Mouse (Mus musculus) urinary bladder, adult 18-20 months (tissue): ENCODE results near the gene Drg1.
"Not testable (repeated sequence)": the region's sequence is repeated elsewhere in the genome, so short reads cannot be mapped to it uniquely, and the experiment has no call there.

Experiments
- DNase-seq, 2 experiments: peaks; one replicate each; pipeline ENCODE4 v3.0.0; 2022; ENCODE audit warnings: low spot score in 2 of 2, mixed read lengths in 2 of 2

Gene Drg1

DNA sequence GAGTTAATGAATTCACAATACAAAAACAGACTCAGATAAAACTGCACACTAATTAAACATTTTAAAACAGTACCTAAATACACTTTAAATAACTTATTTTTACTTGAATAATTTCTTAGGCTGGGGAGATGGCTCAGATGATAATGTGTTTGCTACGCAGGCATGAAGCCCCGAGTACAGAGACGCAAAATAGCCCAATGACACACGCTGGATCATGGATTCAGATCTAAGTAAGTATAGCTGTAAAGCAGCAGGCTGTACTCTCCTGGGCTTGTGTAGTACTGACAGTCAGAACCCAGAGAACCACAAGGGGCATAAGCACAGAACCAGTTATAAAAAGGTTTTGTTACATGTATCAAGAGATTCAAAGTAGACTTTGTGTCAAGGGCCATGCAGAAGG lies 99.1 kb downstream of the Drg1 start:
- DNase-seq: not testable (repeated sequence)

GRCm38 (mm10) chr11:3166321-3166720 lies 99.9 kb downstream of the Drg1 start:
- not testable (repeated sequence) for DNase-seq

DNA sequence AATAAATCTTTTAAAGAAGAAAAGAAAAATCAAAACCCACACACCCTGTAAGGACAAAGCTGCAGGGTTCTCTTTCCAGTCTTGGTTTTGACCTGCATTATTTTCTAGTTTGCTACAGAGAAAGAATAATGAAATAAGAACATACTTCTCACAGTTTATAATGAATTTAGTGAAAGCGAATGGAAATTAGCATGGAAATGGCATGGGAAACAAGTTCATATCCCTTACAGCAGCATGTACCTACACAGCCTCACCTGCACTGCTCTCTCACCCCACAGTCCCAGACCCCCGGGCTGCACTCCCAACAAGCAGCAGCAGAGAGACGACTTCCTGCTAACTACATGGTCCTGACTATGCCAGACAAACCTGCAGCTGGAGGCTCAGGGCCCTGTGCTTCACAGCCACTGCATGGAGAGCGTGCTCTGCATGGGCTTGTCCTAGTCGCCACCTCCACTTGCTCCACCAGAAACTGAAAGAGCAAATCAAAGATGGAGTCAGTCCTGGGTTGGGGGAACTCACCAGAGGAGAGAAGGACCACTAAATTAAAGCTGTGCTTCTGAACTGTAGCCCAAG lies 100.9 kb downstream of the Drg1 start:
- DNase-seq: not testable (repeated sequence)

DNA sequence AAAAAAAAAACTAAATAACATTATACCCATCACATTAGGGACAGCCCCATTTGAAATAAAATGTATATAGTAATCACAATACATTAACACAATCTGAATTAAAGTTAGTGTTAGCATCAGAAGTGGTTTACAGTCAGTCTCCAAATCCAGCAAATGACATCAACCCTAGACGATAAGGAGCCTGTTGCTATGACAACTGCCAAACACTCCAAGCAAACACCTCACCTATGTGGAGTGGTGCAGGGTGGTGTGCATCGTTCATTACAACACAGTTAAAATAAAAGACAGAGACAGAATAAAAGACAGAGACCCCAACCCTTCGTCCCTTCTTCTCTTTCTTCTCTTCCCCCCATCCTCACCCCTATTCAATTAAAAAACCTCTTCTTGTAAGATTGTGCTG lies 102.6 kb downstream of the Drg1 start:
- DNase-seq: not testable (repeated sequence)

GRCm38 (mm10) chr11:3163122-3163521 lies 103.1 kb downstream of the Drg1 start:
- DNase-seq: not testable (repeated sequence)

GRCm38 (mm10) chr11:3162236-3162897 lies 103.8 kb downstream of the Drg1 start:
- peak; percentile 79 to 83 for DNase-seq

DNA sequence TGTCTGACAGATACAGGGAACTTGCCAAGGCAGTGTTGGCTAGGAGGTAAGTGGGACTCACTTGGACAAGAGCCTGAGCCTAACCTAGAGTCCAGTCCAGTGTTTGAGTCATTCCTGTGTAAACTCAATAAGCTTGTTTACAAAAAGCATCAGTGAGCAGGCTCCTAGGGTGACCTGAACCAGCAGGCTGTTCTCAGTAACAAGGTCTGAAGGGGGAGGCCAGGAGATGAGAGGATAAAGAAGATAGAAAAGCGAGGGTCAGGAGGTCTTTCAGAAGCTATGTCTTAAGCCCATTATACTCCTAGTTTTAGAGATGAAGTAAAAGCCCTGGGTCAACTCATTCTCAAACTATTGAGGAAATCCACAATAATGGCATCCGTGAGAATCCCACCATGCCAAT lies 104.8 kb downstream of the Drg1 start:
- peak; percentile 80 to 82 for DNase-seq

GRCm38 (mm10) chr11:3158800-3159199 lies 107.4 kb downstream of the Drg1 start:
- not testable (repeated sequence) for DNase-seq

DNA sequence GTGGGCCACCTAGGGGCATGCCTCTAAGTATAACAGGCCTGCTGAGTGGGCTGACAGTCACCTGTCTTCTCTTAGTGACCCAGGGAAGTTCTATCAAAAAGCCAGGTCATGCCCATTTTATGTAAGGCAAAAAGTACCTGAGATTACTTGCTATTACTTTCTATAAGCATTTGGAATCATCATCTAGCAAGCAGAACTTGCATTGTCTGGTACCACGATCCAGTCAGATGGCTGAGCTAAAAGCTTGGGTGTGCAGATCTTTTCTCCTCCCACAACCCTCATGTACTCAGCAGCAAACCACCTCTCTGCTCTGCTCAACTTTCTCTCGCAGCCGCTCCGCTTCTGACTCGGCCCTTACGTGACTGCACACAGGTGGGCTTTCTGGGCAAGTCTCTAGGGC lies 108.2 kb downstream of the Drg1 start:
- peak; percentile 45 to 46 for DNase-seq

DNA sequence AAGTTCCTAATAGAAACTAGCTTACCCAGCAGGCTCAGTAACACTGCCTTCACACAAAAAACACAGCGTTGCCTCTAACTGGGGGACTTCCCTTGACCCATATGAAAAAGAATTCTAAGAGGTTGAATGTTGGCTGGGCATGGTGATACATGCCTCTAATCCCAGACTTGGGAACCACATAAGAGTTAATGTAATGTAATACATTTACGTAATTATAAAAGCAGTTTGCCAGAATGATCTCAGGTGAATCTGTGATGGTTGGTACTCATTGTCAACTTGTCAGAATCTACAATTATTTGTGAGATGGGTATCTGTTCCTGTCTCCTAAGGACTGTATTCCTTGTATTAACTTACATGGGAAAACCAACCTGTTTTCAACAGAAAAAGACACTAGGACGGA lies 109.2 kb downstream of the Drg1 start:
- DNase-seq: not testable (repeated sequence)

DNA sequence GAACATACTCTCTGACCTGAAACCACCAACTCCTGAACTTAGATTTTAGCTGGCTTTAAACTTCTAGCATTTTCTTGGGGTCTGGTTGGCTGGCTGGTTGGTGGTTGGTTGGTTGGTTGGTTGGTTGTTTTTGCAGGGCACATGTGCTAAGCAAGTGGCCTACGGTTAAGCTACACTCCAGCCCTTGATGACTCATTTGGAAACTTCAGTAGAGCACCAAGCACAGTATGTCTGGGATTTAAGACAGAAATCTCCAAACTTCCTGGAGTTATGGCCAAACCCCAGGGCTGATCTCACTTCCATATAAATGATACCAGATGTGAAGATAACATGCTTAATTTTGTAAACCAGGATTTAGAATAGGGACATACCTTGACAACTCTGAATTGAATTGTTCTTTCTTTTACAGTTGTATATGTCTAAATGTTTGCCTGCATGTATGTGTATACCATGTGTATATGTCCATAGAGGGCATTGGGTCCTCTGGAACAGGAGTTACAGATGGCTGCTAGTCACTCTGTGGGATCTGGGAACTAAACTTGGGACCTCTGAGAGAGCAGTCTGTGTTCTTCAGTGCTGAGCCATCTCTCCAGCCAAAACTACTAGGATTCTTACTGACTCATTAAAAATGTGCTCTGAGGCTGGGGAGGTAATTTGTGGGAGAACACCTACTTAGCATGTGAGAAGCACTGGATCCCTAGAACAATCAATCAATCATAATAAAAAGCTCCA lies 112.4 kb downstream of the Drg1 start:
- peak; percentile 79 to 82 for DNase-seq

DNA sequence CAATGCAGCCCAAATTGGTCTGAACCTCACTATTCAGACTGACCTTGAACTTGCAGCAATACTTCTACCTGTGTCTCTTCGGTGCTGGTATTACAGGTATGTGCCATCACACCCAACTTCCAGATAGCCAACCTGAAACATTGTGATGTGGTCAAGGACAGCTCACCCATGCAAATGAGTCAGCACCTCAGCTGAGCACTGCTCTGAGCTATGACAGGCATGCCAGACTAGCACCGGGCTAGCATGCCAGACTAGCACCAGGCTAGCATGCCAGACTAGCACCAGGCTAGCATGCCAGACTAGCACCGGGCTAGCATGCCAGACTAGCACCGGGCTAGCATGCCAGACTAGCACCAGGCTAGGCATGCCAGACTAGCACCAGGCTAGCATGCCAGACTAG lies 114.9 kb downstream of the Drg1 start:
- DNase-seq: peak in 1 of 2 experiments; percentile 37

GRCm38 (mm10) chr11:3150677-3151003 lies 115.6 kb downstream of the Drg1 start:
- not testable (repeated sequence) for DNase-seq

- DNase-seq: peak in 1 of 2 experiments; percentile 53
Observed at GRCm38 (mm10) chr11:3150003-3150676, 116.1 kb downstream of the Drg1 start.

GRCm38 (mm10) chr11:3149471-3149870 lies 116.7 kb downstream of the Drg1 start:
- DNase-seq: not testable (repeated sequence)

DNA sequence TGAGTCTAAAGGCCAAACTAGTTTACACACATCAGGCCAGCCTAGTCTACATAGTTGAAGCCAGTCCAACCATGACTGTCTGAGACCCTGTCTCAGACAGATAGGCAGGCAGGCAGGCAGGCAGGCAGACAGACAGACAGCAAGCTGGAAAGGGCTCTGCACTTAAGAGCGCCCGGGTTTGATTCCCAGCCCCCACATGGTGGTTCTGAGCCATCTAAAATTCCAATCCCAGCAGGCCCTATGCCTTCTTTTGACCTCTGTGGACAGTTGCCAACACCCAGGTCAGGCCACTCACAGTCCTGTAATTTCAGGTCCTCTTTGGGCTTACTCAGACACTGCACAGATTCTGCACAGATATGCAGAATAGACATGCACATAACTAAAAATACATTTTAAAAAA lies 119.4 kb downstream of the Drg1 start:
- DNase-seq: not testable (repeated sequence)

DNA sequence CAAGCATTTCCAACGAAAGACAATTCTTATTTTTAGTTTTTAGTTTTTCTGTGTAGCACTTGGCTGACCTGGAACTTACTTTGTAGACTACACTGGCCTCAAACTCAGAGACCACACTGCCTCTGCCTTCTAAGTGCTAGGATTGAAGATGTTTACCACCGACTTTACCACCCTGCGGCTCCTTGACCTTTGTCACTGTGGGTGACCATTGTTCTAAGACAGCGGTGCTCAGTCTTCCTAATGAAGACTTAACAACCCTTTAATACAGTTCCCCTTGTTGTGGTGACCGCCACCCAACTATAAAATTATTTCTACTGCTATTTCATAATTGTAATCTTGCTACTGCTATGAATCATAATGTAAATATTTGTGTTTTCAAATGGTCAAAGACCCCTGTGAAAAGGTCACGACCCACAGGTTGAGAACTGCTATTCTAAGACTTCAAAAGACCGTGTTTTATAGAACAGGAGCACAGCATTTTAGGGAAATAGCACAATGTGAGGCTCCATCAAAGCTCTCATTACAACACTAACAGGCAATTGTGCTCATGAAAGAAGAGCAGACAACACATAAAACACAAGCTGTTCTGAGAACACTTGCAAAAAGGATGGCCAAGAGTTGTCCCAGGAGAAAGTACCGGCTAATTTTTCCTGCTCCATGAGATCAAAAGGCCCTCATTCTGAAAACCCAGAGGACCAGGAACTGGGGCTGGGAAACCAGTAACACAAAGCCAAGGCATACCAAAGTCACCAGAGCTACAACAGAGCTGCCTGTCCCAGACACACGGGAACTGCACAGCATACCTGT lies 120.7 kb downstream of the Drg1 start:
- not testable (repeated sequence) for DNase-seq

DNA sequence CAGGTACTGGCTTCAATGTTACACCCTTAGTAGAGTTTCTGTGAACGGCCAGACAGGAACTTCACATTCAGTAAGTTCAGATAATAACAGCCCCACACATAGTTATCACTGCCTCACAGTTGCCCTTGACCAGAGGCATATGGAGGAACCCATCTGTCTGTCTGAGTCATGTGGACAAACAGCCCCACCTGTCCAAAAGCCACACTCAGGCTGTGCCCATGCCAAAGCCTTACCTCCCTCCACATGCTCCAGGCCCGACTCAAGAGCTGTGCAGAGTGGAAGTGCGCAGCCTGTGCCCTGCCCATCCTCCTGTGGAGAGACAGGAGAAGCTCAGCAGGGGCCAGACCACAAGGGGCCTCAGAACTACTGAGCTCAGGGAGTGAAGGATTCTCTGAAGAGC lies 122.2 kb downstream of the Drg1 start:
- not testable (repeated sequence) for DNase-seq

GRCm38 (mm10) chr11:3142413-3142812 lies 123.8 kb downstream of the Drg1 start:
- DNase-seq: peak; percentile 95 to 100

GRCm38 (mm10) chr11:3140967-3141535 lies 125.2 kb downstream of the Drg1 start:
- DNase-seq: not testable (repeated sequence)

GRCm38 (mm10) chr11:3138323-3138722 lies 127.9 kb downstream of the Drg1 start:
- DNase-seq: peak; percentile 54 to 65
